Mouse (Mus musculus): ENCODE results near the gene Foxg1.

The Foxg1 gene

GRCm38 (mm10) chr12:49382565-49383520, at the start of gene Foxg1:
Gene Foxg1 (plus strand): TSS chr12:49382660.
- no peak for DNase-seq (ENCODE audit: low read depth, low spot score)

GRCm38 (mm10) chr12:49349697-49350096, 32.8 kb upstream of the Foxg1 start:
- DNase-seq (ENCODE audit: low read depth, low spot score) = no peak

GRCm38 (mm10) chr12:49368931-49369330, 13.5 kb upstream of the Foxg1 start:
- DNase-seq (ENCODE audit: low read depth, low spot score) = no peak

GRCm38 (mm10) chr12:49372170-49372569, 10.3 kb upstream of the Foxg1 start:
- no peak for DNase-seq (ENCODE audit: low read depth, low spot score)

- no peak for DNase-seq (ENCODE audit: low read depth, low spot score)
Measured at GRCm38 (mm10) chr12:49373176-49373575, 9.3 kb upstream of the Foxg1 start.

GRCm38 (mm10) chr12:49373821-49374605, 8.4 kb upstream of the Foxg1 start:
- no peak for DNase-seq (ENCODE audit: low read depth, low spot score)

GRCm38 (mm10) chr12:49374606-49374995, 7.9 kb upstream of the Foxg1 start:
- DNase-seq (ENCODE audit: low read depth, low spot score) = no peak

- no peak for DNase-seq (ENCODE audit: low read depth, low spot score)
Measured at GRCm38 (mm10) chr12:49375427-49376317, 6.8 kb upstream of the Foxg1 start.

- no peak for DNase-seq (ENCODE audit: low read depth, low spot score)
Measured at GRCm38 (mm10) chr12:49376318-49376992, 6.0 kb upstream of the Foxg1 start.

GRCm38 (mm10) chr12:49377281-49377970, 5.0 kb upstream of the Foxg1 start:
- DNase-seq (ENCODE audit: low read depth, low spot score) = no peak

- no peak for DNase-seq (ENCODE audit: low read depth, low spot score)
Measured at GRCm38 (mm10) chr12:49378920-49379319, 3.5 kb upstream of the Foxg1 start.

- DNase-seq (ENCODE audit: low read depth, low spot score) = no peak
Measured at GRCm38 (mm10) chr12:49379446-49379845, 3.0 kb upstream of the Foxg1 start.

- DNase-seq (ENCODE audit: low read depth, low spot score) = no peak
Measured at GRCm38 (mm10) chr12:49380442-49380841, 2.0 kb upstream of the Foxg1 start.

- no peak for DNase-seq (ENCODE audit: low read depth, low spot score)
Measured at GRCm38 (mm10) chr12:49381031-49381525, 1.4 kb upstream of the Foxg1 start.

GRCm38 (mm10) chr12:49381721-49382365, 617 bp upstream of the Foxg1 start:
- no peak for DNase-seq (ENCODE audit: low read depth, low spot score)

GRCm38 (mm10) chr12:49383521-49384133, 1.2 kb downstream of the Foxg1 start:
- DNase-seq (ENCODE audit: low read depth, low spot score) = no peak

GRCm38 (mm10) chr12:49384295-49384875, 1.9 kb downstream of the Foxg1 start:
- DNase-seq (ENCODE audit: low read depth, low spot score) = no peak

GRCm38 (mm10) chr12:49384876-49385630, 2.6 kb downstream of the Foxg1 start, which contains the start of gene Gm43517:
Gene Gm43517 (plus strand): TSS chr12:49385174.
- no peak for DNase-seq (ENCODE audit: low read depth, low spot score)
